Mouse (Mus musculus): ENCODE results near the gene Masp2.

DNA sequence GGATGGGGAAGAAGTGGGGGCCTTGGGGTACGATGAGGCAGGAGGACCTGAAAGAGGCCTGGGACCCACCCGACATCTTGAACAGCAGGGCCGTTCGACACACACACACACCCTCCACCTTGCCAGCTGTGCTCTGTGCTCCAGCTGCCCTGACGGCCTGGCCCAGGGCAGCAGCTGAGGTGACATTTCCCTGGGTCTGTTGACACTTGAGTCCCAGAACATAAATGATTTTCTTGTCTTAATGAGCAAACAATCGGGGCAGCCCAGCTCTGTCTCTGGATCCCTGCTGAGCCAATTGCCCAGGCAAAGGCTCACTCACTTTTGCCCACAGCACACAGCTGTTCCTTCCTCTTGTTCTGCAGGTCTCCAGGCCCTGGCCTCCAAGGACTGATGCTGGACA, 61.7 kb downstream of the Masp2 start:
- TF ChIP-seq CTCF (IDR thresholded peaks at IDR 0.05; ENCODE audit: low read depth) (no peak), EP300 (optimal IDR thresholded peaks at IDR 0.05) (no peak)

Measured in stomach, postnatal 0 days (tissue).